Mouse (Mus musculus) embryonic facial prominence, embryonic 15.5 days (tissue): ENCODE data around the gene Upk2. TPM values are rescaled to one million over a fixed set of nuclear protein-coding genes. Genes with fewer than 3 reads are reported as not detected.
"Not testable (repeated sequence)": the region's sequence is repeated elsewhere in the genome, so short reads cannot be mapped to it uniquely, and the experiment has no call there.

Experiments
- ATAC-seq: fragments of 200-750 bp; cut with Nextera tagmentation; 2 replicates; pipeline ENCODE4 v1.8.0; 2017; ENCODE audit warnings: low read depth, moderate TSS enrichment; ENCODE audit not compliant: insufficient number of reproducible peaks, low FRiP score, low TSS enrichment
- H3K27ac ChIP-seq: fragments of 300-500 bp; sonication (generic); replicated peaks from 2 replicates; pipeline ENCODE4 v1.5.1; 2015; ENCODE audit warnings: mild to moderate bottlenecking, inconsistent platforms
- H3K27me3 ChIP-seq: fragments of 300-500 bp; sonication (generic); 2 replicates; pipeline ENCODE4 v1.6.1; 2015; ENCODE audit warnings: inconsistent platforms
- H3K36me3 ChIP-seq: fragments of 300-500 bp; sonication (generic); 2 replicates; pipeline ENCODE4 v1.6.1; 2015; ENCODE audit warnings: mild to moderate bottlenecking, inconsistent platforms
- H3K4me1 ChIP-seq: fragments of 300-500 bp; sonication (generic); 2 replicates; pipeline ENCODE4 v1.6.1; 2015; ENCODE audit warnings: inconsistent platforms
- H3K4me2 ChIP-seq: fragments of 300-500 bp; sonication (generic); replicated peaks from 2 replicates; pipeline ENCODE4 v1.6.1; 2015; ENCODE audit warnings: mild to moderate bottlenecking, inconsistent platforms
- H3K4me3 ChIP-seq: fragments of 300-500 bp; sonication (generic); replicated peaks from 2 replicates; pipeline ENCODE4 v1.5.1; 2015; ENCODE audit warnings: mild to moderate bottlenecking, inconsistent platforms
- H3K9ac ChIP-seq: fragments of 300-500 bp; sonication (generic); 2 replicates; pipeline ENCODE4 v1.6.1; 2015; ENCODE audit warnings: inconsistent platforms
- H3K9me3 ChIP-seq: fragments of 300-500 bp; sonication (generic); replicated peaks from 2 replicates; pipeline ENCODE4 v1.6.1; 2016; ENCODE audit warnings: inconsistent platforms
- WGBS: fragments of 180-500 bp; shearing (Covaris S2); methylation state at CpG from one replicate; pipeline ENCODE4 v1.1.7; 2015; 5-methylcytosine and 5-hydroxymethylcytosine counted together
- polyA plus RNA-seq: library from polyadenylated mRNA; unstranded; fragments of >200 nt; fragmentation: Nextera tagmentation; extraction: Ambion mirVana; gene quantifications from 2 replicates; pipeline ENCODE4 v1.2.1, GENCODE M21; 2015

Upk2 gene
- polyA plus RNA-seq, 1 experiment from 2014 or later, result 3.3 TPM

DNA sequence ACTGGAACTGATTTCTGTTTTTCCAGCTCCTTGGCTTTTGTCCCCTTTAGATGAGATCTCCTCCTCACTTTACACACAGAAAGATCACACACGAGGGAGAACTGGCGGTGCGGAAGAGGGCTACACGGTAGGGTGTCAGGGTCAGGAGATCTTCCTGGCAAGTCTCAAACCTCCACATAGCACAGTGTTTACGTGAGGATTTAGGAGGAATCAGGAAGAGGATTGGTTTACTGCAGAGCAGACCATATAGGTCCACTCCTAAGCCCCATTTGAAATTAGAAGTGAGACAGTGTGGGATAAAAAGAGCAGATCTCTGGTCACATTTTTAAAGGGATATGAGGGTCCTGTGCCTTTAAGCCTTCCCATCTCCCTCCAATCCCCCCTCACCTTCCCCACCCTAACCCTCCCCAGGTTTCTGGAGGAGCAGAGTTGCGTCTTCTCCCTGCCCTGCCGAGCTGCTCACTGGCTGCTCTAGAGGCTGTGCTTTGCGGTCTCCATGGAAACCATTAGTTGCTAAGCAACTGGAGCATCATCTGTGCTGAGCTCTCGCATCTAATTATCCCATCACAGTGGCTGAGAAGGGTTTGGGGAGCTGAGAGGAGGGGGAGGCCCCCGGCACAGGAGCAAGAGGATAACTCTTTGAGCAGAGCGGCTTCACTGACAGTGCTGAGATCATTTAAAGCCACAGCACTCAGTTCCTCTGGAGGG, 2.4 kb upstream of the Upk2 start:
- H3K36me3 ChIP-seq, result no peaks in the 10 kb centered on the region
- ATAC-seq, result peak; percentile 49
- no peak overlapping the region for H3K4me2 ChIP-seq
- no peak overlapping the region for H3K27ac ChIP-seq
- H3K9ac ChIP-seq, result no peak overlapping the region
- 5% methylated on average over 11 of the region's 11 CpGs for WGBS
- peaks cover 15% of the 10 kb centered on the region for H3K4me1 ChIP-seq
- H3K9me3 ChIP-seq, result no peaks in the 10 kb centered on the region
- no peak overlapping the region for H3K4me3 ChIP-seq
- H3K27me3 ChIP-seq, result peaks cover 14% of the 10 kb centered on the region

DNA sequence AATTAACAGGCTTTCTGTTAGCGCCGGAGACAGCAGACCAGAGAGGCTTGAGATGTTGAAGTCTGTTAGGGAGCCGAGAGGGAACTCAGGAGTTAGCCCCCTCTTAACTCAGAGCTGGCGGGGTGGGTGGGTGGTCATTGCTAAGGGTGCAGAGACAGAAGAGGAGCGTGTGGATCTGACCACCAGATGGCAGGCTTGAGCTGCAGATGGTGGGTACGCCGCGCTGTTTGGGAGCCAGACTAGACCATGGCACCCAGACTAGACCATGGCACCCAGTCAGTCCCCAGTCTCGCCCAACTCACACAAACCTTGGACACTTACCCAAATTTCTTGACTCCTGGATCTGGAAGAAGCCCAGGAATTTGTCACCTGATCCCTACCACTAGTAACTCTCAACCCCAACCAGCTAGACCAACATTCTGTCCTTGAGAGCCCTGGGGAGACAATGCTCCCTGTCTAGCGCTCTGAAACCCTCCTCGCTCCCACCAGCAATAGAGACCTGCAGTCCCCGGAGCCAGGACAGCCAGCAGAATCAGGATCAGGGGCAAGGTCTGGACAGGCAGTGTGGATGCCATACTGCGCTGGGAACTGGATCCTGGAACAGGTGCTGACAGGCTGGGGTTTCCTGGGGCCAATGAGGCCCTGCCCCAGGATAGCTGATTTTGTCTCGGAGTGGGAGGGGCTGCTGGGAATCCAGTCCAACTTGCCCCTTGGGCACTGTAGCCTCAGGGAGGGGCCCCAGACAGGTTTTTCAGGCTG, 465 bp downstream of the Upk2 start:
- H3K36me3 ChIP-seq, result no peaks in the 10 kb centered on the region
- H3K4me1 ChIP-seq, result peaks cover 15% of the 10 kb centered on the region
- no peak overlapping the region for H3K4me3 ChIP-seq
- H3K27me3 ChIP-seq, result peaks cover 14% of the 10 kb centered on the region
- no peak overlapping the region for H3K27ac ChIP-seq
- peak; percentile 83 for ATAC-seq
- 4% methylated on average over 14 of the region's 14 CpGs for WGBS
- peak overlapping the region; percentile 26 for H3K4me2 ChIP-seq
- H3K9me3 ChIP-seq, result no peaks in the 10 kb centered on the region
- no peak overlapping the region for H3K9ac ChIP-seq

DNA sequence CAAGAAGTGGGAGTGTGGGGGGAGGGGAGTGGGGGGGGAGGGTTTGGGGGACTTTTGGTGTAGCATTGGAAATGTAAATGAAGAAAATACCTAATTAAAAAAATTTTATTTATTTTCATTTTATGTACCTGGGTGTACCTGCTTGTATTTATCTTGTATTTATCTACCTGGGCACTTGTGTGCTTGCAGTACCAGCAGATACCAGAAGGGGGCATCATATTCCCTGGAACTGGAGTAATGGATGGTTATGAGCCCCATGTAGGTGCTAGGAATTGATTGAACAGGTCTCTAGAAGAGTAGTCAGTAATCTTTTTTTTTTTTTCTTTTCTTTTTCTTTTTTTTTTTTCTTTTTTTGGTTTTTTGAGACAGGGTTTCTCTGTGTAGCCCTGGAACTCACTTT, 4.4 kb downstream of the Upk2 start:
- no peak for ATAC-seq
- H3K9me3 ChIP-seq, result no peaks in the 10 kb centered on the region
- no peaks in the 10 kb centered on the region for H3K36me3 ChIP-seq
- no peak overlapping the region for H3K9ac ChIP-seq
- no peak overlapping the region for H3K4me3 ChIP-seq
- no peak overlapping the region for H3K27ac ChIP-seq
- H3K4me1 ChIP-seq, result peaks cover 11% of the 10 kb centered on the region
- no peak overlapping the region for H3K4me2 ChIP-seq
- H3K27me3 ChIP-seq, result peaks cover 14% of the 10 kb centered on the region

DNA sequence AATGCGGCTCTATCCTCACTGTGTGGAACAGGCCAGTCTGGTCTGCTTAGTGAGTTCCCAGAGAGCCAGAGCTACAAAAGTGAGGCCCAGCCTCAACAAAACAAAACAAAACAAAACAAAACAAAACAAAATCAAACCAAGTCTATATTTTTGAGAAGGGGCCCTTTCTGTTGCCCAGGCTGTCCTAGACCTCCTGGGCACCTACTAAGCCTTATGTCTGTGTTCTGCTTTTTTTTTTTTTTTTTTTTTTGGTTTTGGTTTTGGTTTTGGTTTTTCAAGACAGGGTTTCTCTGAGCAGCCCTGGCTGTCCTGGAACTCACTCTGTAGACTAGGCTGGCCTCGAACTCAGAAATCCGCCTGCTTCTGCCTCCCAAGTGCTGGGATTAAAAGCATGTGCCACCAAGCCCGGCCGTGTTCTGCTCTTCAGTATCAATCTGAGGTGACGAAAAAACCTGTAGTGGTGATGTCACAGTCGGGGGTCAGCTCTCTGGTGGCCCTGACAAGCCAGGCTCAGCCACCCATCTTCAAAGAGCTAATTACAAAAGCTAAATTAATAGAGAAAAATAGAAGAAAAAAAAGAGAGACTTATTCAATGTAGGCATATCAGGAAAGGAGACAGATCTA, 10.3 kb downstream of the Upk2 start:
- H3K36me3 ChIP-seq, H3K9ac ChIP-seq, H3K4me3 ChIP-seq, H3K9me3 ChIP-seq, H3K27ac ChIP-seq, ATAC-seq, H3K27me3 ChIP-seq, H3K4me1 ChIP-seq, H3K4me2 ChIP-seq: not testable (repeated sequence)
- 84% methylated on average over 7 of the region's 7 CpGs for WGBS

DNA sequence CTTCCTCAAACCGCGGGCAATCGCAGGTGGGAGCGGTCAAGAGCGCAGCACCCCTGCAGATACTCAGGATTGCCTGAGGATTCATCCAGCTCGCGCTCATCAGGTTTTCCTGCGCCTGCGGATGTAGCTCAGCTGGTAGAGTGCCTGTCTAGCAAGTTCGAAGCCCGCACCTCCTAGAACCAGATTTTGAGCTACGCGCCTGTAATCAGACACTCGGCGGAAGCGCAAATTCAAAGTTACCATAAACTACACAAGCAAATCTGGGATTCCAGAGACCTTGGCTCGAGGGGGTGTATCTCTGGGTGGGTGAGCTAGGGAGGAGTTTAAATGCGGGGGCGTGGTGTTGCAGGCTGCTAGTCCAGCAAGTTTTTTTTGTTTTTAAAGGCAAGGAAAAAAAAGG, 13.8 kb downstream of the Upk2 start, which contains the start of gene Foxr1:
Foxr1 (minus strand) TSS at position 176 of the 400 bp plus-strand sequence.
- ATAC-seq, result no peak

DNA sequence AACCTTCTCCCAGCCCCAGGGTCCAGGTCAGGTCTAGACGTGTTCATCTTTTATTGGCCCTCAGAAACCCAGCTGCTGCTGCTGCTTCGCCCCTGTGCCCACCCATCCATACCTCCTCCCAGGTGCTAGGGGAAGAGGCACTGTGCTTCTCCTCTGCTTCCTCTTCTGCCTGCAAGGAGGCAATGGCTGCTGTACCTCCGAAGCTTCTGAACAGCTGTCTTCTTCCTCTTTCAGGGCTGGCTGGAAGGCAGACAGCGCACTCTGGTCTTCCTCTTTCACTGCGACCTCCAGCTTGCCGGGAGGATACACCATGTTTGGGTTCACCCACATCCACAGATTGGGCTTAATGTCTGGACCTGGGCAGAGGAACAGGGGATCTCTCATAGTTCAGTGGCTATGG, 19.0 kb downstream of the Upk2 start:
- no peaks in the 10 kb centered on the region for H3K36me3 ChIP-seq
- no peaks in the 10 kb centered on the region for H3K27me3 ChIP-seq
- H3K4me2 ChIP-seq, result no peak overlapping the region
- no peak overlapping the region for H3K4me3 ChIP-seq
- peaks cover 5% of the 10 kb centered on the region; the same call in 1 of the 2 replicates for H3K4me1 ChIP-seq
- no peak overlapping the region for H3K9ac ChIP-seq
- no peaks in the 10 kb centered on the region for H3K9me3 ChIP-seq
- no peak for ATAC-seq
- 69% methylated on average over 6 of the region's 6 CpGs for WGBS
- no peak overlapping the region for H3K27ac ChIP-seq

More for the DNA sequence above, 13.8 kb downstream of the Upk2 start, which contains the start of gene Foxr1:
- Histone ChIP-seq H3K4me3 (no peak within 1 kb of the TSS), H3K9ac (no peak within 1 kb of the TSS), H3K36me3 (no peaks in the 10 kb centered on the region), H3K9me3 (no peaks in the 10 kb centered on the region), H3K27ac (no peak within 1 kb of the TSS), H3K27me3 (no peaks in the 10 kb centered on the region), H3K4me2 (no peak within 1 kb of the TSS), H3K4me1 (no peaks in the 10 kb centered on the region)
- 72% methylated on average over 19 of the region's 19 CpGs for WGBS

DNA sequence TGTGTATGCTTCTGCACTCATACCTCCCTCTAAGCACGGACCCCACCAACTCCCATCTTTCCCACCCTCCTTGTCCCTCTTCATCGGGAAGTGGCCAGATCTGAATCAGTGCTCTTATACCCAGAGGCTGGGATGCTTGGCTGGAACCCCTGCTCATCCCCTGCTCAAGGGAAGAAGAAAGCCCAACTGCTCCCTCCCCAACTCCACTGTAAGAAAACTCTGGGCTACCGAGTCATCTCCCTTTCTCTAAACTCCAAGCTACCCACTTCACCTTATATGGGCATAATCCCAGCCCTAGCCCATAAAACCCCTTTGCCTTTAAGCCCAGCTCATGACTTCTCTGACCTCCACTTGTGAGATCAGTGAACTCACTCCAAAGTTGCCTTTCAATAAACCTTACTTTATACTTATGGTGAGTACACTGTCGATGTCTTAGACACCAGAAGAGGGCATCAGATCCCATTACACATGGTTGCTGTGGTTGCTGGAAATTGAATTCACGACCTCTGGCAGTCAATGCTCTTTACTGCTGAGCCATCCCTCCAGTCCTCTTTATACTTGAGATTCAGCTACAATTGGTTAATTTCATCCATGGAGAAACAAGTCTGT, 22.1 kb downstream of the Upk2 start:
- WGBS, result 56% methylated on average over 5 of the region's 5 CpGs
- no peak for ATAC-seq
- Histone ChIP-seq H3K4me2 (no peak overlapping the region), H3K27ac (no peak overlapping the region), H3K36me3 (no peaks in the 10 kb centered on the region), H3K4me1 (peaks cover 5% of the 10 kb centered on the region; the same call in 1 of the 2 replicates), H3K4me3 (no peak overlapping the region), H3K27me3 (no peaks in the 10 kb centered on the region), H3K9ac (no peak overlapping the region), H3K9me3 (no peaks in the 10 kb centered on the region)

DNA sequence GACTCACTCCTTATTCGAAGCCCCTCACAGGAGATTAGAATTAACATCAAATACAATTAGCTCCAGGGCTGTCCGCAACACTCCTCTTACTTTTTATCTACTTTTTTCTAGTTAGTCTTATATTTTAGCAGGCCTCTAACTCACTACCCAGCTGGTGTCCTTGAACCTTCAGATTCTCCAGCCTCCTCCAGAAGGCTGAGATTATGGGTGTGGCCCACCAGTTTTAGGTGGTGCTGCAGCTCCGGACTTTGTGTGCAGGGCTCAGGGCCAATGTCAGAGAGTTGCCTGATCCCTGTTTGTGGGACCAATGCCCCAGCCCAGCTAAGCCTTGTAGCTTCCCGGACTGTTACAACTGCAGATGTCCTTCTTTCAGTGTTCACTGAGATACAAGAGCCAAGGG, 31.2 kb downstream of the Upk2 start:
- Histone ChIP-seq H3K9me3 (no peaks in the 10 kb centered on the region), H3K4me2 (no peak overlapping the region), H3K27ac (no peak overlapping the region), H3K9ac (no peak overlapping the region), H3K4me3 (no peak overlapping the region), H3K27me3 (no peaks in the 10 kb centered on the region), H3K36me3 (no peaks in the 10 kb centered on the region), H3K4me1 (no peaks in the 10 kb centered on the region)
- ATAC-seq, result no peak
- WGBS, result 78% methylated on average over 4 of the region's 4 CpGs

DNA sequence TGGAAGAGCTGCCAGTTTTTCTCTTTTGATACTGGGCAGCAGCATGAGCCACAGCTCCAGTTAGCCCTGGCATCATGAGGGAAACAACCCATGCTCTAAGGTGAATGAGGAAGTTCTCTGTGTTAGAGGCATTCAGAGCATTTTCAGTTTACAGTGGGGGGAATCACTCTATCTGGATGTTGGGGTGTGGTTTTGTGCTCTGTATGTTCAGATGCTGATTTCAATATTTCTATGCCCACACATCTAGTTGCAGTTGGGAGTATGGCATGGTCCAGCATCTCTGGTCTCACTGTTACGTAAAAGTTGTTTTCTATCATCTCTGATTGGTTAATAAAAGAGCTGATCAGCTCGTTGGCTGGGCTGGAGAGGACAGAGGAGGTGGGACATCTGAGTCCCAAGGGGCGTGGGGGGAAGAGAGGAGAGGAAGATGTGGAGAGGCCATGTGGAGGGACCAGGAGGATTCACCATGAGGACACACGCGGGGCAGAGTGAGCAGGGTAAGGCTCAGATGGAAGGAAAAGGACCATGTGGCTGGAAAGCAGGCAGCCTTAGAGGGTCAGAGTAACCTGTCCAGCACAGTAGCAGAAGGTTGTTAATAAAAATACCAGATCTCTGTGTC, 34.4 kb downstream of the Upk2 start:
- Histone ChIP-seq H3K4me2 (no peak overlapping the region), H3K27me3 (no peaks in the 10 kb centered on the region), H3K9me3 (no peaks in the 10 kb centered on the region), H3K27ac (no peak overlapping the region), H3K4me1 (peaks cover 6% of the 10 kb centered on the region; the same call in 1 of the 2 replicates), H3K4me3 (no peak overlapping the region), H3K9ac (no peak overlapping the region), H3K36me3 (peaks cover 3% of the 10 kb centered on the region; the same call in 1 of the 2 replicates)
- WGBS, result 70% methylated on average over 5 of the region's 5 CpGs
- no peak for ATAC-seq

DNA sequence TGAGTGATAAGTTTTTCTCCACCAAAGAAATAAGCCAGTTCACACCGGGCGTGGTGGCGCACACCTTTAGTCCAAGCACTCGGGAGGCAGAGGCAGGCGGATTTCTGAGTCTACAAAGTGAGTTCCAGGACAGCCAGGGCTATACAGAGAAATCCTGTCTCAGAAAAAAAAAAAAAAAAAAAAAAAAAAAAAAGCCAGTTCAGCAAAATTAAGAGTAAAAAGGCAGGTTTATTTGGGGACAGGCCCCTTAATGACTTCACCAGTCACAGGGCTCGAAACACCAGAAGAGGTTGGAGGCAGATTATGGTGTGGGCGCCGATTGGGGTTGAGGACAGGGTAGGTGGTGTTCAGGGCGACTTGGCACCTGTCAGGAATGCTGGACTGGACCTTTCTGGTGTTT, 35.0 kb downstream of the Upk2 start:
- ATAC-seq, H3K4me3 ChIP-seq, H3K27me3 ChIP-seq, H3K4me1 ChIP-seq, H3K9me3 ChIP-seq, H3K36me3 ChIP-seq, H3K4me2 ChIP-seq, H3K9ac ChIP-seq, H3K27ac ChIP-seq: not testable (repeated sequence)
- 95% methylated on average over 9 of the region's 9 CpGs for WGBS
